In the genomic region with DNA sequence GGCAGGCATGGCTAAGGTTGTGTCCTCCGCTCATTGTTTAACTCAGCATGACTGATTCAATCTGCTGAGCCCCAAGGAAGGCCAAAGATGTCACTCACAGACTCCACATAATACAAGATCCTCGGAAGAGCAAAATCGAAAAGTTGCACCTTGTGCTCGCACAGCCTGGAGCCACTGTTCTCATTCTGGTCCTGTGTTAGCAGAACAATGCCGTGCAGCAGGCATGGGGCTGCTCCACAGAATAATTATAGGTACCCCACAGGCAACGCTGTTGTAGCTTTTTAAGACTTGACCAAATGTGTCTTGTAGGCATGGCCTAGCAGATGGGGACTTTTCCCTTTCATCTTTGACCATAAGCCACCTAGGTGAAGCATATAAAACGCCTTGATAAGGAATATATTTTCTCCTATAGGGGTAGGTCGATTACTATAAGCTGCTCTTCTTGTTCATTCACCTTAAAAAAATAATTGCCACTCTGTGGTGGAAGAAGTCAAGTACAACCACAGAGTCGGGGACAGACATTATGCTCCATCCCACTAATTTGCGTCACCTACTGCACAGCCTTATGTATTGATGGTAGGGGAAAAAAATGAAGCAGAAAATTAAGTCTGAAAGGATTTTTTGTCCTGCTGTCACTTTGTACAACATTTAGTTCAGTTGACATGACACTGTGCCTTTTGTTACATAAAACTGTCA, we compare ENCODE assay signal across 17 mouse cellular contexts.
A peak's percentile ranks its signal among the peaks of the same experiment; 100 is the strongest.
DNase-seq lines count a peak whose midpoint lies in the region; ATAC-seq and TF ChIP-seq lines count a peak whose summit lies in the region.
"Had no signal": no experiment of that assay in that cellular context is flagged by ENCODE, and none has a peak within 500 bp of the region (broad histone marks: within the 10 kb centered on the region; RNA-seq: fewer than 3 reads in every experiment).

No protein-coding gene starts in this region.

- H3K9me3 ChIP-seq in forebrain, postnatal 0 days (ENCODE audit: low read length) = no peaks in the 10 kb centered on the region
- no peaks in the 10 kb centered on the region for H3K9me3 ChIP-seq in midbrain, embryonic 11.5 days (ENCODE audit: control insufficient read depth, low read length)
- H3K9me3 ChIP-seq: embryonic facial prominence, embryonic 15.5 days; heart, embryonic 15.5 days; liver, embryonic 13.5 days had no signal

- ATAC-seq in forebrain, postnatal 0 days = peak; percentile 18; the same call in 1 of the 2 replicates
- peak; percentile 81 for ATAC-seq in midbrain, embryonic 11.5 days (ENCODE audit: low FRiP score)
- ATAC-seq: activated CD4-positive, CD25-positive, alpha-beta regulatory T cell, adult 4 months had no signal

- H3K27ac ChIP-seq in forebrain, postnatal 0 days (ENCODE audit: low read depth, low read length) = no peak overlapping the region
- no peak overlapping the region for H3K27ac ChIP-seq in midbrain, embryonic 11.5 days (ENCODE audit: low read depth, low read length)
- H3K27ac ChIP-seq: embryonic facial prominence, embryonic 15.5 days; heart, embryonic 15.5 days; kidney, postnatal 0 days; liver, embryonic 13.5 days had no signal

- no peaks in the 10 kb centered on the region for H3K36me3 ChIP-seq in forebrain, postnatal 0 days (ENCODE audit: insufficient read depth)
- H3K36me3 ChIP-seq in midbrain, embryonic 11.5 days (ENCODE audit: control insufficient read depth, insufficient read depth, low read length) = no peaks in the 10 kb centered on the region
- H3K36me3 ChIP-seq: embryonic facial prominence, embryonic 15.5 days; heart, embryonic 15.5 days; liver, embryonic 13.5 days had no signal

- no peak for TF ChIP-seq CTCF in forebrain, postnatal 0 days (IDR thresholded peaks at IDR 0.05; ENCODE audit: low read depth)

- H3K4me1 ChIP-seq in forebrain, postnatal 0 days (ENCODE audit: insufficient read depth) = no peaks in the 10 kb centered on the region
- H3K4me1 ChIP-seq in midbrain, embryonic 11.5 days (ENCODE audit: control insufficient read depth, insufficient read depth, low read length) = no peaks in the 10 kb centered on the region
- H3K4me1 ChIP-seq: embryonic facial prominence, embryonic 15.5 days; heart, embryonic 15.5 days; liver, embryonic 13.5 days had no signal

- 26% methylated on average over 10 of the region's 10 CpGs for WGBS in forebrain, postnatal 0 days
- WGBS in midbrain, embryonic 11.5 days = 45% methylated on average over 10 of the region's 10 CpGs

- H3K27me3 ChIP-seq in forebrain, postnatal 0 days (ENCODE audit: insufficient read depth, low read length) = no peaks in the 10 kb centered on the region
- H3K27me3 ChIP-seq in midbrain, embryonic 11.5 days (ENCODE audit: control insufficient read depth, insufficient read depth, low read length) = no peaks in the 10 kb centered on the region
- H3K27me3 ChIP-seq: embryonic facial prominence, embryonic 15.5 days; heart, embryonic 15.5 days; liver, embryonic 13.5 days had no signal

- H3K9ac ChIP-seq in forebrain, postnatal 0 days = no peak overlapping the region
- no peak overlapping the region for H3K9ac ChIP-seq in midbrain, embryonic 11.5 days (ENCODE audit: low read length)
- H3K9ac ChIP-seq: embryonic facial prominence, embryonic 15.5 days; heart, embryonic 15.5 days; liver, embryonic 13.5 days had no signal

- no peak overlapping the region for H3K4me2 ChIP-seq in forebrain, postnatal 0 days (ENCODE audit: low read depth)
- no peak overlapping the region for H3K4me2 ChIP-seq in midbrain, embryonic 11.5 days
- H3K4me2 ChIP-seq: embryonic facial prominence, embryonic 15.5 days; heart, embryonic 15.5 days; liver, embryonic 13.5 days had no signal

- H3K4me3 ChIP-seq in forebrain, postnatal 0 days (ENCODE audit: low read depth, low read length) = no peak overlapping the region
- H3K4me3 ChIP-seq in midbrain, embryonic 11.5 days (ENCODE audit: low read depth, low read length) = no peak overlapping the region
- H3K4me3 ChIP-seq: embryonic facial prominence, embryonic 15.5 days; heart, embryonic 15.5 days; liver, embryonic 13.5 days had no signal

- DNase-seq in R1 (ENCODE audit: low read depth, low spot score) = peak; percentile 44
- peak; percentile 16 for DNase-seq in embryo, embryonic 11 days
- DNase-seq in forebrain, postnatal 0 days = no peak
- peak; percentile 86 for DNase-seq in midbrain, embryonic 11.5 days (ENCODE audit: low spot score, missing footprints)
- no peak for DNase-seq in natural killer cell, adult 2 months (ENCODE audit: low spot score in 2 of 2)
- no peak for DNase-seq in kidney, adult 8-10 months
- DNase-seq in thymus, postnatal 14 days = no peak
- DNase-seq in adrenal gland, postnatal 10 days = no peak
- DNase-seq: cerebellum, adult 8-10 months; gastrocnemius, postnatal 36 days; liver, embryonic 13.5 days; right cerebral cortex, postnatal 4 days; thymus, postnatal 25 days had no signal

Comparison
In these comparisons a context has a peak if more than half of its experiments do, and no peak if none do; other contexts are left out.
1. DNase-seq: peak in R1 (single experiment), embryo, embryonic 11 days (single experiment) and midbrain, embryonic 11.5 days (single experiment); none in forebrain, postnatal 0 days (single experiment), natural killer cell, adult 2 months (0 of 2), kidney, adult 8-10 months (0 of 2), thymus, postnatal 14 days (single experiment) and adrenal gland, postnatal 10 days (single experiment).